Mouse (Mus musculus) thymus, postnatal 0 days (tissue): ENCODE measurements around the gene Cacnb4. TPM values are rescaled to one million over a fixed set of nuclear protein-coding genes. Genes with fewer than 3 reads are reported as not detected.

Source experiments
- DNase-seq: peaks from one replicate; pipeline ENCODE4 v3.0.0-alpha.2; 2015; ENCODE audit warnings: low spot score
- polyA plus RNA-seq: library from polyadenylated mRNA; unstranded; fragments of >200 nt; fragmentation: Nextera tagmentation; extraction: Ambion mirVana; gene quantifications from 2 replicates; pipeline ENCODE4 v1.2.1, GENCODE M21; 2015

Gene Cacnb4
- polyA plus RNA-seq, 1 experiment from 2014 or later: 0.21 TPM

GRCm38 (mm10) chr2:52424248-52424728, 252.3 kb downstream of the Cacnb4 start:
- DNase-seq: no peak

- peak; percentile 8 for DNase-seq
Observed at GRCm38 (mm10) chr2:52423611-52424247, 252.9 kb downstream of the Cacnb4 start.

- DNase-seq: no peak
Observed at GRCm38 (mm10) chr2:52422871-52423610, 253.6 kb downstream of the Cacnb4 start.

- peak; percentile 4 for DNase-seq
Observed at GRCm38 (mm10) chr2:52421197-52421596, 255.4 kb downstream of the Cacnb4 start.

- DNase-seq: no peak
Observed at GRCm38 (mm10) chr2:52420001-52420710, 256.5 kb downstream of the Cacnb4 start.

DNA sequence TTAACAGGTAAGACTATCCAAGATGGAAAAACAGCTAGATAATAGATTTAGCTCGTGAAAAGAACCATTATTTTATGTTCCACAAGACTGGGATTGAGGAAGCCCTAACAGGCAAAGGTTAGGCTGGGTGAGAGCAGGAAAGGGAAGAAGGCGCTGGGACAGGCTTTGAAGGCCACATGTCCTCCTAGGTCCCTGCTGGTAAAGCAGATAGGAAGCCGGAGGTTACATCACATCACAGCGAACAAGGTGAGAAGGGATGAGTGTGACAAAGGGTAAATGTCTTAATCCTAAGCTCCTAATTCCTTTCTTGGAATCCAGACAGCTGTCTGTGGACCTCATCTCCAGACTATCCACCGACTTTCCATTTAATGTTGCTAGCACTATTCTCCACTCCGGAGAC, 257.3 kb downstream of the Cacnb4 start:
- DNase-seq: no peak

DNA sequence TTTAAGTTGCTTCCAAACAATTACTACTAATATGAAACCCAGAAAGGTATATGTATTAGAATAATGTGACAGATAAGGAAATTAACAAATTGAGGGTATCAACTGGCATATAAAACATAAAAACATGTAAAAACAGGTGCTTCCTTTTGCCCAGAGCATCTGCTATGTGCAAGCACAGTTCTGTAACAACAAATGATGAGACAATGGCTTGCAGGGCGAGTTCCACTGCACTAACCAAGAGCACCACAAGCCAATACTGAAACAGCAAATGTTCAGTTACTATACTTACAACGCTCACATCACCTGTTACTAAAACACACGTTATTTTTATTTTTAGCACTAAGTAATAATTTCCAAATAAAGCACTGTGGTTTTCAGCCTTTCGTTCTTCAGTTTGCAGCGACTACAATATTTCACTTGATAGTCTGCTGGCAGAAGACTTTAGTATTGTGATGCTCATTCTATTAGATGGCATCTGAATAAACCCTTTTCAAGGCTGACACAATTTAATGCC, 264.1 kb downstream of the Cacnb4 start:
- no peak for DNase-seq

DNA sequence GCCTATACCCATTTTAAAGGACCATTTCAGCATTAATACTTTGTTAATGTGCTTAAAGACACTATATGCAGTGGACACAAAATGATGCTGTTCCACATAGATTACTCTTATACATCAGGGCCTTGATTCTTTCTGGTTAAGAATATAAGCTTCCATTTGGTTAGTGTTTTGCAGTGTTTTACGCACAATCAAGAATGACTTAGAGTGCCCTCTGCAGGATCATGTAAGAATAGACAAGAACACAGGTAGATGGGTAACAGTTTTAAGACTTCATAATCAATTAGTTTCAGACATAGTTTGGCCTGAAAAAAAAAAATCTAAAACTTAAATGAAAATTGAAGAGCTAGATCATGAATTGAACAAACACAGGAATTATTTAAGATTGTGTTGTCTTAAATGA, 270.2 kb downstream of the Cacnb4 start:
- DNase-seq: peak; percentile 49

- DNase-seq: no peak
Observed at GRCm38 (mm10) chr2:52405238-52405637, 271.4 kb downstream of the Cacnb4 start.

- no peak for DNase-seq
Observed at GRCm38 (mm10) chr2:52394529-52394928, 282.1 kb downstream of the Cacnb4 start.

DNA sequence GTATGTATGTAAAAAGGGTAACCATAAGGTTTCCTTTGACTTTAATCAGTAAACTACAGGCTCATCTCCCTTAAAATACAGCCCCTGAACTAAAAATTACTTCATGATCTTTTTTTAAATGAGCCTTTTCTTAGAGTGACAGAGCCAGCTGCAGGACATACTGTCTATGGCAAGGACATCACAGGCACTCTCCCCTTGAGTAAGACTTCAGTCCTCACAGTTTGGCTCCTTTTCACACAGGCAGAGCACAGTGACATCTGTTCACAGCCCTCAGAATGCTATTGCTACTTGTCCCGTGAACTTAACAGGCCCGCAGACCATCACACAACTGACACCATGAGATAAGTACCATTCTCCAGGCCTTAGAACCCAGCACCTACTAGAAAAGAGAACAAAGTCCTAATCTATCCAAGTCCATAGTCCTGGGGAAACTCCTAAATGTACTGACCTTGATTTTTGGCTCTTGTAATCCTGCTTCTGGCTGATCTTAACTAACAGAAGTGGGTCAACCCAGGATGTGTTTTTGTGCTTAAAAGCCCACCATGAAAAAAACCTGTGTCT, 286.1 kb downstream of the Cacnb4 start:
- DNase-seq: no peak

GRCm38 (mm10) chr2:52389975-52390374, 286.7 kb downstream of the Cacnb4 start:
- DNase-seq: no peak

- no peak for DNase-seq
Observed at GRCm38 (mm10) chr2:52386451-52386850, 290.2 kb downstream of the Cacnb4 start.

GRCm38 (mm10) chr2:52386037-52386436, 290.6 kb downstream of the Cacnb4 start:
- DNase-seq: no peak

DNA sequence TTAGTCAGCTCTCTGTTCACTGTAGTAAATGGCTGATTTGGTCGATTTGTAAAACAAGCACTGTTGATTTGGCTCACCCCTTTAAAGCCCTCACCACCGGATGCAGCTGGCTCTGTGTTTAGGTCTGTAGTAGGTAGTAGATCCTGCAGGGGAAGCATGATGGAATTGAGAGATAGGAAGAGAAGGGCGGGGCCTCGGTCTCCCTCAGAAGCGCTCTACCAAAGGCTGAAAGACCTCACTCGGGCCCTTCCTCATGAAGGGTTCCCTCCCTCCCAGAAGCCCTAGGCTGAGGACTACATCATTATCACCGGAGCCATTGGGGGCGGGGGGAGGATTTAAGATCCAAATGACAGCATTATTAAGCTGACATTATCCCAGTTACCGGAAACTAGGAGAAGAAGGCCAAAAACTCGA, 297.8 kb downstream of the Cacnb4 start:
- DNase-seq: peak; percentile 87

- peak; percentile 63 for DNase-seq
Observed at GRCm38 (mm10) chr2:52378448-52378804, 298.2 kb downstream of the Cacnb4 start, which contains the start of gene Neb. Gene Neb (minus strand): TSS chr2:52378474.

Other genes starting within 250 kb of the Cacnb4 start
- gene Stam2, start 65.5 kb upstream of the Cacnb4 start, polyA plus RNA-seq: 25.9 and 26.6 TPM in 2 replicates
- 5.1 and 6.6 TPM in 2 replicates for gene Fmnl2, start 181.0 kb upstream of the Cacnb4 start, polyA plus RNA-seq